Mouse (Mus musculus): ENCODE measurements at regions not wholly inside any gene's neighbourhood (a gene's known extent, or its start where the extent isn't known, plus 50 kb on each side); places are given as distances from the start of the nearest gene placed in this dataset.

DNA sequence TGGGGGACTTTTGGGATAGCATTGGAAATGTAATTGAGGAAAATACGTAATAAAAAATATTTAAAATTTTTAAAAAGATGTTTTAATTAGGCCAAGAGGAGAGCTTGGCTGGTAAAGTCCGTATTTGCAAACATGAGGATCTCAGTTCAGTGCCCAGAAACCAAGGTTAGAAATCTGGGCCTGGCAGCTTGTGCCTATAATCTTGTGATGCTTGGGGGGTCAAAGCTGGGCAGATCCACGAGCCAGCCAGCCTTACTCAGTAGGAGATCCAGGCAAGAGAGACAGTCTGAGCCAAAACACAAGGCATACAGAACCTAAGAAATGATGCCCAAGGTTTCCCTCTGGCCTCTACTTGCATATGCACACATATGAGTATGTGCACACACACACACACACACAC lies 54.1 kb upstream of the Cxadr start:
- ATAC-seq (replicated peaks; ENCODE audit: insufficient number of reproducible peaks, low FRiP score, low TSS enrichment, poor library complexity, severe bottlenecking), result no peak

DNA sequence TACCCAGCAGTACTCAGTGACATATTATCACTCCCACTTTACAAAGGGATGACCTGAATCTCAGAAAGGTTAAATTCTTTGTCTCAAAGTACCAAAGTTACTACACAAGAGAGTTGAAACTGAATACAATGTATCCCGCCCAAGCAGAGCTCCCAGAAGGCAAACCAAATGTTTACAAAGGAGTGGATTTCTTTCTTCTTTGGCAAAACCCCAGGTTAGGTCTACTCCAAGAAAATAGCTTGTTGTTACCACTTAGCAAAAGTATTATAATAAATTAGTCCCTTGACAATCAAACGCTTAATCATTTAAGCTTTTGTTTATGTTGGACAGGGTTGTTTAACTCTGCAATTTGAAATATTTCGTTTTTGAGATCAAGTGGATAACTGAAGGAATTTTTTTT lies 58.6 kb upstream of the Cxadr start:
- ATAC-seq (replicated peaks; ENCODE audit: insufficient number of reproducible peaks, low FRiP score, low TSS enrichment, poor library complexity, severe bottlenecking), result no peak

DNA sequence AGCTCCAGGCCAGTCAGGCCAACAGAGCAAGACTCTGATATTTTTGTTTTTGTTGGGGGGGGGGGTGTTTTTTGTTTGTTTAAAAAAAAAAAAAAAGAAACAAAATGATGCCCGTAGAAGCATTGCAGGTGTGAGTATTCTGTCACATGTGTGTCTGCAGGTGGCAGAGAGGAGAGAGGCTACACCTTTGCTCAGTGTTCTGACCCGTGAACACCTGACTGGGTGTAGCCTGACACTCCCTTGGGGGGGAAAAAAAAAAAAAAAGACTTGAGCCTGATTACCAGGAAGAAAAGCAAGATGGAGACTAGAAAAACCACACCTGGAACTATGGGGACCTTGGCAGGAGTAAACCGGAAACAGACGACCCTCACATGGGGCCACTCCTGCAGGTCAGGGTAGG lies 61.1 kb upstream of the Cxadr start:
- ATAC-seq (replicated peaks; ENCODE audit: insufficient number of reproducible peaks, low FRiP score, low TSS enrichment, poor library complexity, severe bottlenecking), result no peak

DNA sequence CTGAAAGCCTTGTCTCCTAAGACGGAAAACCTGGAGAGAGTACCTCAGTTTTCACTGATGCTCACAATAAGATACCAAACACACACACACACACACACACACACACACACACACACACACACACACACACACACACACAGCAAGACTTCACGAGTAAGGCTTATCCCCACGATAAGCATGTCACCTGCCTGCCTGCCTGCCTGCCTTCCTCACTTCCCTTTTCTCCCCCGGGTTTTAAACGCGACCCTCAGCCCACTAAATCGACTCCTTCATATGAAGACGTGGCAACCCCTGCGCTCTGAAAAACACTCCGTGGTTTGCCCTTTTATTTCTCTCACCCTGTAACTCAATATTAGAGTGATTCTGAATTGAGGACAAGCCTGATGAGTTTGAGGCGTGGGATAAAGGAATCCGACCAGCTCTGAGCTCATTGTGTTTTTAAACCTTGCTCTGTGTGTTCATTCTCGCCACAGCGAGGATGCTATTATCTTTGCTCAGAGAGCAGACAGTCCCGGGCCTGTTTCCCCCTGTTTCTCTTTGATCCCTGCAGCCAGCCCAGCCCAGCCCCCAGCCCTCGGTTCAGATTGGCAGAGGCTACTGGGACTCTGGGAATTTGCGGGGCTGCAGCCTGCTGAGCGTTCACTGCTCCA lies 63.1 kb upstream of the Cxadr start:
- no peak for ATAC-seq (replicated peaks; ENCODE audit: insufficient number of reproducible peaks, low FRiP score, low TSS enrichment, poor library complexity, severe bottlenecking)

DNA sequence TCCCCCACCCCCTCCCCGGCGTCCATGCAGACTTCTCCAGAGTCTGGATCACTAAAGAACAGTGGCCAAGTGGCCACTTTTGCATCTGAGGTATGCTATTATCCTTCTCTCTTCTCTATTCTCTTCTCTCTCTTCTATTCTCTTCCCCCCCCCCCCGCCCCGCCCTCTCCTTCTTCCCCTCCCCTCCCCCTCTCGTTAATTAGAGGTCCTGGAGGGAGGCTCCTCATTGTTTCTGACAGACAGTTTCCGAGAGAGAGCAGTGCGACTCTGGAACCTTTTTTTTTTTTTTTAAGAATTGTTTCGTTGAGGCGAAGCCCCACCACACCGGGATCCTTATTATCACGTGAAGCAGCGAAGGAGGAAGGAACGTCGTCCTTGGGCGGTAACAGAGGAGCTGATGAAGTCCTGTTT lies 63.6 kb upstream of the Cxadr start:
- ATAC-seq (replicated peaks; ENCODE audit: insufficient number of reproducible peaks, low FRiP score, low TSS enrichment, poor library complexity, severe bottlenecking), result no peak

DNA sequence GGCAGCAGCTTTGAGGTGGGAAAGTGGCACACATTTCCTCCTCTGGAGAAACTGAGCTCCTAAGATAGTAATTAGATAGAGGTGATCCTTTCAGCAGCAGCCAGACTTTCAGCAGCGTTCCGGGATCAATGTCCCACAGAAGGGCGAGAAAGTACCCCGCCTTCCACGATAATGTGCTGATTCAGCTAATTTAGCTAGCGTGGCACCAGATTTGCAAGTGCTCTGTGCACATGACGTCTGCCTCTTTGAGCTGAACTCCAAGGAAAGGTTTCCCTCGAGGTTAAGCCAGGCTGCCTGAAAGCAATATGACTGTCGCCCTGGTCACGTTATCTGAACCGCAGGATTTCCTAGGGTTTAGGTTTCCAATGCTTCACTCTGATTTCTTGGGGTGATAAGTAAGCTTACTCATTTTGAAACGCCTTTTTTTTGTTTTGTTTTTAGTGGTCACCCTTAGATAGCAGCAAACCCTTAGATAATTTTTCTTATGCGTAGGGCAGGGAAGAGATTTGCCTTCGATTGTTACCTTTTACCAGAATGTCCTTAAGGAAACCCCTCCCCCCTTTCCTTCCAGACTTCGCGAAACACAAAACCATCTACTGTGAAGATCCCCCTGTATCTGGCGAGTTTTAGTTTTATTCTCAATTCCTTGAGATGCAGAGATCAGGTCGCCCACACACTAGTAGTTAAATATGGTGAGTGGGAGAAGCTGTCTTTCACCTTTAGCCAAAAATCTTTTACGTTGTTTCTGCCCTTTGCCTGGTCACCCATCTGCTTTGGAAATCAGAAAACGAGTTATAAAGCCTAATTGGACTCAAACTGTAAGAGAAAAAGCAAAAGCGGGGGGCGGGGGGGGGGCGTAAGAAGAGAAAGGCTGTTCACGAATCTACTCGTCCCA lies 64.3 kb upstream of the Cxadr start:
- no peak for ATAC-seq (replicated peaks; ENCODE audit: insufficient number of reproducible peaks, low FRiP score, low TSS enrichment, poor library complexity, severe bottlenecking)

DNA sequence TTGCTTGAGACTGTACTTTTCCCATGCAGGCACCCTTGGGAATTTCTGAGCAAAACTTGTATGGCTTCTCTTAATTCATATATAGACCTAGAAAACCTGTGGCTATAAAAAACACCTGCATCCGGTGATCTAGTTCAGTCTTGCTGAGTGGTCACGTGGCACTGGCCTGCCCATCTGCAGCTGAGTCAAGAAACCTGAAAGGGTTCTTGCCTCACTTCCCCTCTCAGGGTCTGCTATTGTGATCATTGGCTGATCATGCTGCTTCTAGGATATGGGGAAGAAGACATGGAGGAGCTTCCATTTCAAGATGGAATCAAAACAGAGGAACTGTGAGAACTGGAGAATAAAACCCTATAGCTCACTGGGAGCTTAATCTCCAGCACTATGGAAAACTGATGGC lies 69.1 kb upstream of the Cxadr start:
- no peak for ATAC-seq (replicated peaks; ENCODE audit: insufficient number of reproducible peaks, low FRiP score, low TSS enrichment, poor library complexity, severe bottlenecking)

DNA sequence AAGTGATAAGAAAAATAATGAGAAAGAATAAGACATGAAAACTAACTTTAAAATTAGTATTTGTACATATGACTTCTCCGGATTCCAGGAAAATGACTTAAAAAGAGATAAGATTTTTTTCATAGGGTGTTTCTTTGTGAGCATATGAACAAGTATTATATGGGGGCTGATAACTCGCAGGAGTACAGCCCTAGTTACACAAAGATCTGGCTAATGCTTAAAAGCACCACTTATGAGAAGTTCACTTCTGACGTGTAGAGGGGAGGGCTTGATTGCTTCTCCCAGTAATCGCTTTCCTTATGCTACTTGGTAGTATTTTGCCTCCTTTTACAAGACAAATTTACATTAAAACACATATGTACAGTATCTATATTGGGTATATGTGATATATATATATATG lies 72.3 kb upstream of the Cxadr start:
- ATAC-seq (replicated peaks; ENCODE audit: insufficient number of reproducible peaks, low FRiP score, low TSS enrichment, poor library complexity, severe bottlenecking), result no peak

DNA sequence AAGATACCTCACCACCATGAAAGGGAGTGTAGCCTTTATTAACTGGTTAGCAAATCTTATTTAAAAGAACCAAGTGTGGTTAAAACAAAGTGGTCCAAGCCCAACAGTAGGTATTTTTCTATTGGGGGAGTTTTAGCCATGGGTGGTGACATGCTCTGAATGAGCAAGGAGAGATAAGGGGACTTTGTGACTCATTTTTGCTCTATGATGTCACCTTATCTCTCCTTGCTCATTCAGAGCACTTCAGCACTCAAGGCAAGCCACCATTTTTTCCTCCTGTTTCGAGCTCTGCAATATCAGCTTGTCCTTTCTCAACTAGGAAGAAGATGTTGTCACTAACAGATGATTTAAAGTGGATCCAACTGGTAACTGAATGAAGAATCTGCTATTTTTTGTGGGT lies 78.9 kb upstream of the Cxadr start:
- ATAC-seq (replicated peaks; ENCODE audit: insufficient number of reproducible peaks, low FRiP score, low TSS enrichment, poor library complexity, severe bottlenecking), result no peak

DNA sequence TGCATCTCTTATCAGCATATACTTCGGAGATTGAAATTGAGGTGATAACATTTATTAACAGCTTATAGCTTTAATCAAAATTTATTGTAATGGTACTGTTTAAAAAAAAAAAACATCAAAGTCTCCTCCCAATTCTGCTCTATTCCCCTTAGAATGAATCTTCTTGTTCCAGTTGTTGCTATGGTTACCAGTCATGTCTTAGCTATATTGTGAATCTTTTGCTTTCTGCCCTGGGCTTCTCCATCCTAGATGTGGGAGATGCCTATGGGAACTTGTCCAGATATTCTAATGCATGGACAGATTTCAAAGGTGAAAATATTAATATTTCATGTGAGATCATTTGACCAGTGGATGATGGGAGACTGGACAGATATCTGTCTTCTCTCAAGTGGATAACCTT lies 79.5 kb upstream of the Cxadr start:
- no peak for ATAC-seq (replicated peaks; ENCODE audit: insufficient number of reproducible peaks, low FRiP score, low TSS enrichment, poor library complexity, severe bottlenecking)

DNA sequence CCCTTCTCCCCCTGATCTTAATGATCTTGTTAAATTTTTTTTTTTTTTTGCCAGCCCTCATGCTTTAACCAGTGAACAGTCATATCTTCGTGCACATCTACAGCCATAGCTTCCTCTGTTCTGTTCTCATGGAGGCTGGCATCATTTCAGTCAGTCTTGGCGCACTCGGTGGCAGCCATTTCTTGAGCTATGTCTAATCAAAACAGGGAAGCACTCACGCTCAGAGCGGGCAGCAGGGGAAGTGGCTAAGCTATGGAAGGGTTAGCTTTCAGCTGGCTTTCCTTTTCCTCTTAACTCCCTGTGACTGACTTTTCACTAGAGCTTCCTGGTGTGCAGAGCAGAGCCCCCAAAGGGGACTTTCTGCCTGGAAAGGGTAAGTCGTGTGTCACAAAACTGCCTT lies 83.7 kb upstream of the Cxadr start:
- ATAC-seq (replicated peaks; ENCODE audit: insufficient number of reproducible peaks, low FRiP score, low TSS enrichment, poor library complexity, severe bottlenecking), result peak; percentile 78

DNA sequence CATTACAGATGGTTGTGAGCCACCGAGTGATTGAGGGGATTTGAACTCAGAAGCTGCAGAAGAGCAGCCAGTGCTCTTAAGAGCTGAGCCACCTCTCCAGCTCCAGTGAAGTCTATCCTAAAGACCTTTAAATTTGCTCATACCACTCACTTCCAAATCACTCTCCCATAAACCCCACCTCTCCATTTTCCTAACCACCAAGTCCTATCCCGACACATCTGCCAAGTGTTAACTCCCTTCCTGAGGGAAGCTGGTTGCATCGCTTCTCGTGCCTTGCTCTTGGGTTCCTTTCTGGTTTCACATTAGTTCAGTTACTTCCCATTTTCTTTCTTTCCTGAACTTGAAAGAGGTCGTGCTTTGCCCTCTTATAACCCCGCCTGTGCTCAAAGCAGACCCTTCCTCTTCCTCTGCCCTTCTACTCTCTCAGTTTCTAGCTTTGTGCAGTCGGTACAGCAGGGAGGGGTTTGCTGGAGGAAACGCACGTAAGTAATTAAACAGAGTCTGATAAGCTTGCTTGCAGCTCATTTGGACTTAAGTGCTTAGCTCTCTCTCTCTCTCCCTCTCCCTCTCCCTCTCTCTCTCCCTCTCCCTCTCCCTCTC lies 84.4 kb upstream of the Cxadr start:
- no peak; the same call in 1 of the 2 replicates for ATAC-seq (replicated peaks; ENCODE audit: insufficient number of reproducible peaks, low FRiP score, low TSS enrichment, poor library complexity, severe bottlenecking)

DNA sequence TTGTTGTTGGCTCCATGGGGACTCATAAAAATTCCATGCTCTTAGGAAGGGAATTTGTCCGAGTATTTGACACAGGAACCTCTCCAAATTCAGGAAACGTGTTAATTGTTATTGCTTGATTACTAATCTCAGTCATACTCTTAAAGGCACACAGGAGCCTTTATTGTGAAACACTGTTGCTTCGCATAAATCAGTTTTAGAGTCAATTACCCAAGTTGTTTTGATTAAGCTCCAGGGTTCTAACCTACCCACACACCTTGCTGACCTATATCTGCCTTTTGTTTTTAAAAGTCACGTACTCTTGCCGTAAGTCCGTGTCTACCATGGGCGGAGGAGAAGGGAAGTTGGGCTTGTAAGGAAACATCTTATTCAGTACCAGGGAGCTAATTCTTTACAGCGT lies 89.6 kb upstream of the Cxadr start:
- ATAC-seq (replicated peaks; ENCODE audit: insufficient number of reproducible peaks, low FRiP score, low TSS enrichment, poor library complexity, severe bottlenecking), result no peak

DNA sequence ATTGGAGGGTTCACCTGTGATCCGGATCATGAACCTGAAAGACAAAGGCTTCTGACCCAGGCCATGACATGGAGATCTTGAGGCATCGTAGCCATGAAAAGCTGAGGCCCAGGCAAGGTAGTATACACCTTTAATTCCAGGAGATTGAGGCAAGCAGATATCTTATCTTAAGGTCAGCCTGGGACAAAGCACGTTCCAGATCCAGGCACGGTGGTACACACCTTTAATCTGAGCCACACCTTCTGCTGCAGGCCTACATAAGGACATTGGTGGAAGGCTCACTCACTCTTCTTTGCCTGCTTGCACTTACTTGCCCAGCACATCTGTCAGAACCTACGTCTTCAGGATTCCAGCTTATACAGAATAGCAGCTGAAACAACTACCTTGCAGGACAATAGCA lies 93.0 kb upstream of the Cxadr start:
- no peak for ATAC-seq (replicated peaks; ENCODE audit: insufficient number of reproducible peaks, low FRiP score, low TSS enrichment, poor library complexity, severe bottlenecking)

DNA sequence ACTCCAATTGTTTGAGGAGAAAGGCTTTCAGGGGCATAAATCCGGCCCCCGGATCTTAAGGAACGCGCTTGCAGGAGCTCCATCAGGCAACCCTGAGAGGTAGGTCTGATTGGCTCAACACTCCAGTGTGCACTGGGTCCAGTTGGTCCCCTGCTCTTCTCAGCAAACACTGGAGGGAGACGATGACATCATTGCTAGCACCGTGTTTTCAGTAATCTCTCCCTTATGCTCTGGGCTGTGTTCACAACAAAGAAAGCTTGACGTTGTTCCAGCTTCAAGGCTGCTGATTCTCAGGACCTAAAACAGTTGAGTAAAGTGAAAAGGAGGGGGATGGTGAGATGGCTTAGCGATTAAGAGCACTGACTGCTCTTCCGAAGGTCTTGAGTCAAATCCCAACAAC lies 97.0 kb upstream of the Cxadr start:
- no peak for ATAC-seq (replicated peaks; ENCODE audit: insufficient number of reproducible peaks, low FRiP score, low TSS enrichment, poor library complexity, severe bottlenecking)

DNA sequence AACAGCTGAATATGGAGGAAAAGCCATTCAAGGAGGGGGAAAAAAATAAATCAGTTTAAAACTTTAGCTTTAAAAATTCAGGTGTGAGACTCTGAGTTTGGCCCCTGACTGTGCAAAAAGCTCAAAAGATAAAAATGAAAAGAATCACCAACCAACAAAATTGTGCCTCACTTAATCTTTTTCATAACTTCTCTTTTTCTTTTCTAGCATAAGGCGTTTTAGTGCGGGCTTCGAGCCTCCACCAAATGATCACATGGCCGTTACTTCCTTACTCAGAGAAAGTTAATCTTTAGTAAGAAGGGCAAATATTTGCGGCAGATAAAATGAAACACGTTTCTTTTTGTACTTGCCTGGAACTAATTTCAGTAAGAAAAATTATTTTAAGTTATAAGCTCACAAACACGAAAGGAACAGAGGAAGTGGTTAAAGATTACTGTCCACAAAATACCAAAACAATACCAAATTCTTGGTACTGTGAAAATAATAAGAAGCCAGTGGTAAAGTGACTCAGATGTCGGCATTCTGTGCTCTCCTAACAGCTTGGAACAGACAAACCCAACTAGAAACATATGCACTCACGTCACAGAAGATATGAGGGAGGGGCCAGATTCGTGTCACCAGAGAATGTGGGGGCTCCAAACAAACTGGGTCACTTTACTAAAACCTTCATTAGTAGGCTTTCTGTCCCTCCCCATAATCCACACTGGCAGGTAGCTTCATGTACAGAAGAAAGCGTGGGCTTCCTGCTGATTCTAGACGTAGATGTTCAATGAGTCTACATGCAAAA lies 101.1 kb upstream of the Cxadr start:
- ATAC-seq (replicated peaks; ENCODE audit: insufficient number of reproducible peaks, low FRiP score, low TSS enrichment, poor library complexity, severe bottlenecking), result 0 out of 2 replicates have a peak, but pooled peaks have one; percentile 38

DNA sequence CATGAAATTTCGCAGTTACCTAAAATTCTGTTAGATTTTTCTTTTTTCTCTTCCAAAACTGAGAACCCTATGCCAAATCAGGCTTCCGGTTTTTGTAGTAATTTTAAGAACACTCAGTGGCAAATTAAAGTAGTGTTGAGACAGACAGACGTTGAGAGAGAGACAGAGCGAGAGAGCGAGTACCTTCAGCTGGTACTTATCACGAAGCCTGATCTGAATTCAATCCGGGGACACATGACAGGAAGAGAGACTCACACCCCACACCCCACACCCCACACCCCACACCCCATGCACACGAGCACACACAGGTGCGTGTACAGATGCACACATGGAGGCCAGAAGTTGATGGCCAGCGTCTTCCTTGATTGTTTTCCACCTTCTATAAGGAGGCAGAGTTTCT lies 102.0 kb upstream of the Cxadr start:
- no peak for ATAC-seq (replicated peaks; ENCODE audit: insufficient number of reproducible peaks, low FRiP score, low TSS enrichment, poor library complexity, severe bottlenecking)

DNA sequence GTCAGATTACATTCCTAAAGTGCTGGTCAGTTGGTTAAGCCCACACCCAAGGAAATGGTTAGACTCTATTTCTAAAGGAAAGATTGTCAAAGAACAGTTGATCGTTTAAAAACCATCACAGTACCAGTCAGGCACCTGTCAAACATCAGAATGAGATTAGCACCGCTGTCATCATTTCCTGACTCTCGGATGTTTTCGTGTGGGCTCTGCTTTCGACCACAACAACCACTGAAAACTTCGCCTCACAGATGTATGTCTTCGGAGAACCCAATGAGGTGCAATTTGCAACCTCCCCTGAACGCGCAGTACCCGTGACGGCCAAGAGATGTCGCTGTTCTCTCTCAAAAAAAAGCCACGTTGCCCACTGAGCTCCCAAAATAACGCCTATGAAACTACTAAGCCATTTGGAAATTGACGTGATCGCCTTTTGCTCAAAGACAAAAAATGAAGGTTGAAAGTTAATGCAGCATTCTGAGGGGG lies 102.6 kb upstream of the Cxadr start:
- ATAC-seq (replicated peaks; ENCODE audit: insufficient number of reproducible peaks, low FRiP score, low TSS enrichment, poor library complexity, severe bottlenecking), result peak; percentile 85

DNA sequence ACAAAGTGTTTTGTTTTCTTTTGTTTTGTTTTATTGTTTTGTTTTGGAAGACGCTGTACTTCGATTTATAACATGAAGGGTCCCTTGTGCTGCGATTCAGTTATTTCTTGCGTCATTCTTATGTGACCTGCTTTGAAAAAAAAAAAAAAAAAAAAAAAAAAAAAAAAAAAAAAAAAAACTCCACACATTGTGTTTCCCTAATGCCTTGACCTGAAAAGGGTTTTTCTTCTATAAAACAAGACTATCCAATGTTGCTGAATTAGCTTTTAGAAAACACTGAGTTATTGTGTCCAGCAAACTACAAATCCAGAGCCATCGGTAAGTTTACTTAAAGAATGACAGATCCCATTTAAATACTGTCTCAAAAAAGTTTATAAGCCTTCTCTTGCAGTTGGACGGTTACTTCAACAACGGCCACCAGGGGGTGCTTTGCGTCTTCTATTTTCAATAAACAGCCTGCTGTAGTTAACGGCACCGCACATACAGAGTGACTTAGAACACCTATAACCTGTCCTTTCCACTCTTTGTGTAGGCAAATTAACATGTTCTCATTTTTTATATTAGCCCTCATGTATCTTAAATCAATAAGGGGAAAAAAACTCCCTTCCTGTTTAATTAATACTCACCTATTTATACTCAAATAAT lies 103.9 kb upstream of the Cxadr start:
- ATAC-seq (replicated peaks; ENCODE audit: insufficient number of reproducible peaks, low FRiP score, low TSS enrichment, poor library complexity, severe bottlenecking), result peak; percentile 52; the same call in 1 of the 2 replicates

All from monocyte, adult 5-6 weeks (primary cell).